Mouse (Mus musculus) liver, embryonic 14.5 days (tissue): Measurements from ENCODE around the gene Crybb1. TPM values are rescaled to one million over a fixed set of nuclear protein-coding genes. Genes with fewer than 3 reads are reported as not detected.

ENCODE experiments used
- ATAC-seq: fragments of 200-750 bp; cut with Nextera tagmentation; 2 replicates; pipeline ENCODE4 v1.8.0; 2017; ENCODE audit warnings: moderate number of reproducible peaks, mild to moderate bottlenecking, moderate library complexity; ENCODE audit not compliant: insufficient read depth
- DNase-seq, 3 experiments: peaks; one replicate each; pipeline ENCODE4 v3.0.0-alpha.2; 2012 to 2013; ENCODE audit warnings: low read depth in 3 of 3, low spot score in 3 of 3
- H3K27ac ChIP-seq: fragments of 300-500 bp; sonication (generic); 2 replicates; pipeline ENCODE4 v1.5.1; 2014; ENCODE audit warnings: moderate library complexity, mild to moderate bottlenecking, control low read depth, inconsistent platforms
- H3K27me3 ChIP-seq: fragments of 300-500 bp; sonication (generic); 2 replicates; pipeline ENCODE4 v1.6.1; 2014; ENCODE audit warnings: mild to moderate bottlenecking, low read length, moderate library complexity; ENCODE audit not compliant: control insufficient read depth, insufficient read depth
- H3K36me3 ChIP-seq: fragments of 300-500 bp; sonication (generic); replicated peaks from 2 replicates; pipeline ENCODE4 v1.6.1; 2014; ENCODE audit warnings: low read depth; ENCODE audit not compliant: control insufficient read depth, insufficient read depth
- H3K4me1 ChIP-seq, 2 experiments: fragments of 200-500 bp in 1 of 2; fragments of 300-500 bp in 1 of 2; sonication (generic) in 1 of 2; replicated peaks; 2 replicates each; pipeline ENCODE4 v1.6.1; 2012 to 2014; ENCODE audit warnings: antibody characterized with exemption in 1 of 2, inconsistent platforms in 1 of 2, low read length in 1 of 2; ENCODE audit not compliant: control insufficient read depth in 2 of 2, insufficient read depth in 2 of 2
- H3K4me2 ChIP-seq: fragments of 300-500 bp; sonication (generic); 2 replicates; pipeline ENCODE4 v1.6.1; 2014; ENCODE audit warnings: low read depth, mild to moderate bottlenecking, control low read depth, moderate library complexity
- H3K4me3 ChIP-seq, 2 experiments: fragments of 200-500 bp in 1 of 2; fragments of 300-500 bp in 1 of 2; sonication (generic) in 1 of 2; 2 replicates each; pipeline ENCODE4 v1.5.1; 2012 to 2014; ENCODE audit warnings: low read depth in 2 of 2, low read length in 2 of 2, mild to moderate bottlenecking in 2 of 2, control low read depth in 1 of 2, inconsistent platforms in 1 of 2, moderate library complexity in 1 of 2; ENCODE audit not compliant: insufficient read depth in 1 of 2
- H3K9ac ChIP-seq: fragments of 300-500 bp; sonication (generic); replicated peaks from 2 replicates; pipeline ENCODE4 v1.6.1; 2014; ENCODE audit warnings: mild to moderate bottlenecking, control low read depth, moderate library complexity
- H3K9me3 ChIP-seq: fragments of 300-500 bp; sonication (generic); 2 replicates; pipeline ENCODE4 v1.6.1; 2016; ENCODE audit warnings: low read length, mixed read lengths; ENCODE audit not compliant: control insufficient read depth
- CTCF ChIP-seq: IDR thresholded peaks from 2 replicates; pipeline ENCODE4 v1.5.1; 2016; ENCODE audit warnings: antibody characterized with exemption, low read depth, control low read depth
- EP300 ChIP-seq: IDR thresholded peaks from 2 replicates; pipeline ENCODE4 v1.6.1; 2016; ENCODE audit warnings: antibody characterized with exemption, low read depth
- WGBS: fragments of 180-500 bp; shearing (Covaris S2); extraction: QIAGEN DNeasy Blood & Tissue Kit; methylation state at CpG from one replicate; pipeline ENCODE4 v1.1.7; 2014; ENCODE audit not compliant: insufficient replicate concordance; 5-methylcytosine and 5-hydroxymethylcytosine counted together
- polyA plus RNA-seq, 2 experiments: library from polyadenylated mRNA; depleted of rRNA in 1 of 2; stranded (reverse) in 1 of 2; unstranded in 1 of 2; fragments of >200 nt; fragmentation: Nextera tagmentation in 1 of 2; extraction: Ambion mirVana in 1 of 2; gene quantifications; 2 replicates each; pipeline versions ENCODE4 v1.2.1 to v1.2.3; 2012 to 2014

Gene Crybb1
- polyA plus RNA-seq, 2 experiments, result 0.24 TPM; not detected in 1

GRCm38 (mm10) chr5:112283543-112284202 is 28.1 kb downstream of the Crybb1 start:
- no peak overlapping the region for H3K4me3 ChIP-seq
- H3K4me1 ChIP-seq, result peaks cover 12 to 73% of the 10 kb centered on the region in 2 experiments; a peak in 3 of 4 replicates
- 9% methylated on average over 10 of the region's 10 CpGs for WGBS
- peak overlapping the region; percentile 6 for H3K4me2 ChIP-seq
- H3K9ac ChIP-seq, result no peak overlapping the region
- TF ChIP-seq EP300, result no peak
- TF ChIP-seq CTCF, result no peak
- ATAC-seq (peak; percentile 9; the same call in 1 of the 2 replicates), DNase-seq (no peak)
- H3K9me3 ChIP-seq, result no peaks in the 10 kb centered on the region
- H3K27me3 ChIP-seq, result no peaks in the 10 kb centered on the region
- H3K36me3 ChIP-seq, result no peaks in the 10 kb centered on the region
- no peak overlapping the region for H3K27ac ChIP-seq

- Histone ChIP-seq H3K4me3 (no peak overlapping the region), H3K9me3 (no peaks in the 10 kb centered on the region), H3K27ac (no peak overlapping the region), H3K4me1 (peaks cover 8 to 68% of the 10 kb centered on the region in 2 experiments; a peak in 3 of 4 replicates), H3K9ac (no peak overlapping the region), H3K27me3 (no peaks in the 10 kb centered on the region), H3K4me2 (peak overlapping the region; percentile 6), H3K36me3 (no peaks in the 10 kb centered on the region)
- no peak for DNase-seq
- 12% methylated on average over 7 of the region's 7 CpGs for WGBS
- no peak for TF ChIP-seq CTCF
- no peak for ATAC-seq
These were observed 28.6 kb downstream of the Crybb1 start for GRCm38 (mm10) chr5:112284203-112284582.

GRCm38 (mm10) chr5:112285548-112286085 is 30.0 kb downstream of the Crybb1 start:
- ATAC-seq (no peak), DNase-seq (no peak)
- Histone ChIP-seq H3K27me3 (no peaks in the 10 kb centered on the region), H3K36me3 (no peaks in the 10 kb centered on the region), H3K4me2 (no peak overlapping the region), H3K27ac (no peak overlapping the region), H3K9ac (no peak overlapping the region), H3K4me1 (peaks cover 7 to 60% of the 10 kb centered on the region in 2 experiments; a peak in 3 of 4 replicates), H3K9me3 (no peaks in the 10 kb centered on the region), H3K4me3 (no peak overlapping the region)
- TF ChIP-seq EP300 (no peak), CTCF (no peak)
- 64% methylated on average over 7 of the region's 7 CpGs for WGBS

DNA sequence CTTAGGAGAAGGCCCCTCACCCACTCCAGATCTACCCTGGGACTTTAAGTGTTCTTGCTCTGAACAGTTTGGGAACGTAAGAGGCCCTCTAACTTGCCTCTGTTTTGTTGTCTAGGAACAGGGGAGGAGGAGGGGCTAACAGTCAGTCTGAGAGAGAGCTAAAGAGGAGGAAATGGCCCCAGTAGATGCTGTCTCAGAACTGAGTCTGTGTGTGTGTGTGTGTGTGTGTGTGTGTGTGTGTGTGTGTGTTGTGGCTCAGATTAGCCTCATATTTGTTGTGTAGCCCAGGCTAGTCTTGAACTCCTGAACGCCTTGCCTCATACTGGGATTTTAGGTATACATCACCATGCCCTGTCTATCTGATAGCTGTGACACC is 31.0 kb downstream of the Crybb1 start:
- no peaks in the 10 kb centered on the region for H3K36me3 ChIP-seq
- WGBS, result 35% methylated on average over 2 of the region's 2 CpGs
- no peak overlapping the region for H3K4me3 ChIP-seq
- H3K27me3 ChIP-seq, result no peaks in the 10 kb centered on the region
- no peaks in the 10 kb centered on the region for H3K9me3 ChIP-seq
- H3K4me1 ChIP-seq, result peaks cover 7 to 55% of the 10 kb centered on the region in 2 experiments; a peak in 3 of 4 replicates
- H3K4me2 ChIP-seq, result no peak overlapping the region
- DNase-seq (no peak), ATAC-seq (no peak)
- no peak overlapping the region for H3K27ac ChIP-seq
- H3K9ac ChIP-seq, result no peak overlapping the region
- TF ChIP-seq EP300 (no peak), CTCF (no peak)

GRCm38 (mm10) chr5:112286984-112287641 is 31.5 kb downstream of the Crybb1 start:
- Histone ChIP-seq H3K9ac (no peak overlapping the region), H3K4me2 (0 out of 2 replicates have a peak overlapping the region, but pooled peaks have one; percentile 13), H3K4me1 (peaks cover 7 to 50% of the 10 kb centered on the region in 2 experiments; a peak in 3 of 4 replicates), H3K27ac (no peak overlapping the region), H3K27me3 (no peaks in the 10 kb centered on the region), H3K4me3 (no peak overlapping the region), H3K36me3 (no peaks in the 10 kb centered on the region), H3K9me3 (no peaks in the 10 kb centered on the region)
- TF ChIP-seq CTCF, result no peak
- TF ChIP-seq EP300, result no peak
- 0 out of 2 replicates have a peak, but pooled peaks have one; percentile 11 for ATAC-seq
- 14% methylated on average over 11 of the region's 11 CpGs for WGBS
- DNase-seq, result no peak
